Mouse (Mus musculus) cortical plate, adult 2 months (tissue): ENCODE results near the gene Pla2g1b.

ENCODE experiments used
- CTCF ChIP-seq: fragments of 200-500 bp; IDR thresholded peaks from 2 replicates; pipeline ENCODE4 v1.5.1; 2011; ENCODE audit warnings: mild to moderate bottlenecking, control low read depth, low read length; ENCODE audit not compliant: insufficient read depth; ENCODE audit errors: extremely low read depth
- POLR2A ChIP-seq: fragments of 200-500 bp; IDR thresholded peaks from 2 replicates; pipeline ENCODE4 v1.6.1; 2011; ENCODE audit warnings: mild to moderate bottlenecking, low read length, control low read depth; ENCODE audit not compliant: insufficient read depth; ENCODE audit errors: extremely low read depth

DNA sequence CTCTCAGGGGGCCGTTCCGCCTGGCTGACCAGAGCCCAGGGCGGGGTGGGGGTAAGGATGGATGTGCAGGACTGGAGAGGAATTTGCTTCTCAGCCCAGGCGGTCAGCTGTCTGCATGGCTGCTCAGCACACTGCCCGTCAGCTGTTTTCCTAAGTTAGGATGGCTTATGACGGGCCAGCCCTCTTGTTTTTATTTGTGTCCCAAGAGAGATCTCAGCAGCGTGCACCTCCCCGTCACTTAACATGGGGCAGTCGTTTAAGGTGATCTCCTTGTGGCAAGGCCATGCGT lies 42.7 kb downstream of the Pla2g1b start:
- TF ChIP-seq CTCF (no peak), POLR2A (no peak)
